Mouse (Mus musculus): Measurements from ENCODE around the gene Mex3a. TPM values are rescaled to one million over a fixed set of nuclear protein-coding genes. Genes with fewer than 3 reads are reported as not detected.
A peak's percentile ranks its signal among the peaks of the same experiment; 100 is the strongest.

Gene Mex3a
- polyA plus RNA-seq, 1 experiment from 2014 or later, result 19.2 TPM

- peak; percentile 92 for ATAC-seq (ENCODE audit: low FRiP score)
- peak within 1 kb of the TSS; percentile 75 for H3K4me3 ChIP-seq (replicated peaks)
- H3K36me3 ChIP-seq, result peaks cover 23% of the 10 kb centered on the region
- H3K27ac ChIP-seq (replicated peaks), result peak within 1 kb of the TSS; percentile 95
- peak within 1 kb of the TSS; percentile 90 for H3K9ac ChIP-seq (replicated peaks)
- under 1% methylated on average over 48 of the region's 48 CpGs for WGBS
- no peaks in the 10 kb centered on the region for H3K9me3 ChIP-seq (replicated peaks)
- H3K4me1 ChIP-seq, result peaks cover 40% of the 10 kb centered on the region
- no peaks in the 10 kb centered on the region for H3K27me3 ChIP-seq (replicated peaks)
- H3K4me2 ChIP-seq, result peak within 1 kb of the TSS; percentile 73
These were observed 20.7 kb downstream of the Mex3a start, which contains the start of gene Lamtor2 for GRCm38 (mm10) chr3:88552676-88553524. Lamtor2 (minus strand) TSS chr3:88553074.

DNA sequence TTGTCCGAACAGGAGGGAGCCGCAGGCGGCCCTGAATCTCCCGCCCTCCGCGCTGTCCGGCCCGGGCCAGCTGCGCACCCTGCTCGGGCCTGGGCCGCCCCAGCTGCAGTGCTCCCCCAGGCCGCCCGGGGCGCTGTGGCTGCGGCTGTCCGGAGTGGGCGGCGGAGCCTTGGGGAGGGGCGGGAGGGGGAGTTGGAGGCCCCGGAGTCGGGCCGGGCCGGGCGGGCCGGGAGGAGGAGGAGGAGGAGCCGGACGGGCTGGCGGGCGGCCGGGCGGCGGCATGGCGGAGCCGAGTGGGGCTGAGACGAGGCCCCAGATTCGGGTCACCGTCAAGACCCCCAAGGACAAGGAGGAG lies 21.3 kb downstream of the Mex3a start, which contains the start of gene Ubqln4:
TSS of gene Ubqln4 (plus strand) at position 234 of the 355 bp plus-strand sequence.
- ATAC-seq (ENCODE audit: low FRiP score), result peak; percentile 88
- H3K27me3 ChIP-seq (replicated peaks), result no peaks in the 10 kb centered on the region
- no peaks in the 10 kb centered on the region for H3K9me3 ChIP-seq (replicated peaks)
- under 1% methylated on average over 33 of the region's 37 CpGs for WGBS
- H3K4me3 ChIP-seq (replicated peaks), result peak within 1 kb of the TSS; percentile 75
- peaks cover 29% of the 10 kb centered on the region for H3K36me3 ChIP-seq
- peak within 1 kb of the TSS; percentile 90 for H3K9ac ChIP-seq (replicated peaks)
- H3K4me2 ChIP-seq, result peak within 1 kb of the TSS; percentile 73
- peaks cover 43% of the 10 kb centered on the region for H3K4me1 ChIP-seq
- peak within 1 kb of the TSS; percentile 95 for H3K27ac ChIP-seq (replicated peaks)

DNA sequence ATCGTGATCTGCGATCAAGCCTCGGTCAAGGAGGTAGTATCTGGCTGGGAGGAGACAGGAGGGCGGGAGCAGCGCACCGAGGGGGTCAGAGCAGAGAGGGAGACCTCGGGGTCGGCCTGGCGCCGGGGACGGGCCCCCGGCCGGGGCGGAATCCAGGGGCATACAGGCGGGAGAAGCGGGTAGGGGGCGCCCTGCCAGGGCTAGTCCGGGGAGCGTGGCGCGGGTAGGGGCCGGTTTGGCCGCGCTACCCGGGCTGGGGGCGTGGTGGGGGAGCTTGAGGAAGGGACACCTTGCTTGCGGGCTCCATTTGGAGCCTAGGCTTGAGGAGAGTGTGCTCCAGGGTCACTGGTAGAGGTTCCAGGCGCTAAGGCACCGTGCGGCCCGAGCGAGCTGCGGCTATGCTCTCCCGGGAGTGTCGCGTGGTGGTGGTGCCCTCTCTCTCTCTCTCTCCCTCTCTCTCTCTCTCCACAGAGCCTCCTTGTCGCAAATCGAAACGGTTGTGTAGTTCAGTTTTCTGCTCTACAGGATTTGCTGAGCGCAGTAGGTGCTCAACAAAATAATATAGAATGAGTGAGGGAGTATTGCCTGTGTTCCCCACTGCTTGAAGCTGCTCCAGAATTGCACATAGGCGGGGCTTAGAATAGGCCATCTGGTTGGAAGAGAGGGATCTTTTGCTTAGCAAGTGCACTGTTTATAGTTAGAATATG lies 21.8 kb downstream of the Mex3a start:
- Histone ChIP-seq H3K27ac (replicated peaks) (peak overlapping the region; percentile 95), H3K9me3 (replicated peaks) (no peaks in the 10 kb centered on the region), H3K36me3 (peaks cover 34% of the 10 kb centered on the region), H3K4me2 (peak overlapping the region; percentile 73), H3K9ac (replicated peaks) (peak overlapping the region; percentile 90), H3K27me3 (replicated peaks) (no peaks in the 10 kb centered on the region), H3K4me1 (peaks cover 43% of the 10 kb centered on the region), H3K4me3 (replicated peaks) (peak overlapping the region; percentile 75)
- WGBS, result under 1% methylated on average over 33 of the region's 41 CpGs
- peak; percentile 37 for ATAC-seq (ENCODE audit: low FRiP score)

DNA sequence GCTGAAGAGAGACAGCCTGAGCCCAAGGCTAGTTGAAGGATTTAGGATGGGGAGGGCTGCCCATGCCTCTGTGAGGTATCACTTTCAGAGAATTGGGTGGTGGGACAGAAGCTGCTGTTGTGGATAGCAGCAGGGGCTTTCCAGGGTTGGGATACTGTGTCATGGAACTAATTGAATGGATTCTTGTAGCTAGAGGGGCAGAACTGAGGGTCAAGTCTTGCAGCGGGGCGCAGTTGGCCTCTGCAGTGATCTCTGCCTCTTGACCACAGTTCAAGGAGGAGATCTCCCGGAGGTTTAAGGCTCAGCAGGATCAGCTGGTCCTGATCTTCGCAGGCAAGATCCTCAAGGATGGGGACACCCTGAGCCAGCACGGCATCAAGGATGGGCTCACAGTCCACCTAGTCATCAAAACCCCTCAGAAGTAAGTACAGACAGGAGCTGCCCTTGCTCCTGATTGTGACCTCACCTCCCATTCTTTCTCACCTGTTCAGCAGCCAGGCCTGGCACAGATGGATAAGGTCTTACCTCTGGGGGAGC lies 22.9 kb downstream of the Mex3a start:
- Histone ChIP-seq H3K4me3 (replicated peaks) (peak overlapping the region; percentile 75; the same call in 1 of the 2 replicates), H3K9ac (replicated peaks) (peak overlapping the region; percentile 29), H3K4me1 (peaks cover 42% of the 10 kb centered on the region), H3K27me3 (replicated peaks) (no peaks in the 10 kb centered on the region), H3K4me2 (peak overlapping the region; percentile 73), H3K9me3 (replicated peaks) (no peaks in the 10 kb centered on the region), H3K36me3 (peaks cover 45% of the 10 kb centered on the region), H3K27ac (replicated peaks) (no peak overlapping the region)
- ATAC-seq (ENCODE audit: low FRiP score), result no peak
- 91% methylated on average over 5 of the region's 5 CpGs for WGBS

DNA sequence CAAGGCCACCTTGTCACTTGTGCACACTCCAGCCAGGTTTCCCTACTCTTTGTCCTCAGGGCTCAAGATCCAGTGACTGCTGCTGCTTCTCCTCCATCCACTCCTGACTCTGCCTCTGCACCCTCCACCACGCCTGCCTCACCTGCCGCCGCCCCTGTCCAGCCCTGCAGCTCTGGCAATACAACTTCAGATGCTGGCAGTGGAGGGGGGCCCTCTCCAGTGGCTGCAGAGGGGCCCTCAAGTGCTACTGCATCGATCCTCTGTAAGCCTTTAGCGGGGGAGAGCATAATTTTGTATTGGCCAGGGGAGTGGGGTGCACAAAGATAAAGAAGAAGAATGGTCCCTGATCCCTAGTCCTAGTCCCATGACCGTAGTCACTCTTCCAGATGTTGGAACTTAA lies 23.5 kb downstream of the Mex3a start:
- Histone ChIP-seq H3K27me3 (replicated peaks) (no peaks in the 10 kb centered on the region), H3K4me3 (replicated peaks) (no peak overlapping the region), H3K9me3 (replicated peaks) (no peaks in the 10 kb centered on the region), H3K27ac (replicated peaks) (no peak overlapping the region), H3K4me2 (0 out of 2 replicates have a peak overlapping the region, but pooled peaks have one; percentile 5), H3K9ac (replicated peaks) (peak overlapping the region; percentile 29; the same call in 1 of the 2 replicates), H3K4me1 (peaks cover 36% of the 10 kb centered on the region), H3K36me3 (peaks cover 51% of the 10 kb centered on the region)
- ATAC-seq (ENCODE audit: low FRiP score), result no peak
- WGBS, result 96% methylated on average over 6 of the region's 6 CpGs

DNA sequence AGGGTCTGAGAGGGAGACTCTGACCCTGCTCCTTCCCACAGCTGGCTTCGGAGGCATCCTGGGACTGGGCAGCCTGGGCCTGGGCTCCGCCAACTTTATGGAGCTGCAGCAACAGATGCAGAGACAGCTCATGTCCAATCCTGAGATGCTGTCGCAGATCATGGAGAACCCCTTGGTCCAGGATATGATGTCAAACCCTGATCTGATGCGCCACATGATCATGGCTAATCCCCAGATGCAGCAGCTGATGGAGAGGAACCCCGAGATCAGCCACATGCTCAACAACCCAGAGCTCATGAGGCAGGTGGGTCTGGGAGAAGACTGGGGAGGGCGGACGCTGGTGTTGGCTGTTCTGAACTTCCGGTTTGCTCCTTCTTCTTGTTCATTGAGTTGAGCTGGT lies 24.4 kb downstream of the Mex3a start:
- Histone ChIP-seq H3K27ac (replicated peaks) (no peak overlapping the region), H3K4me3 (replicated peaks) (no peak overlapping the region), H3K9me3 (replicated peaks) (no peaks in the 10 kb centered on the region), H3K9ac (replicated peaks) (no peak overlapping the region), H3K27me3 (replicated peaks) (no peaks in the 10 kb centered on the region), H3K4me2 (no peak overlapping the region), H3K4me1 (peaks cover 27% of the 10 kb centered on the region), H3K36me3 (peaks cover 60% of the 10 kb centered on the region)
- WGBS, result 96% methylated on average over 8 of the region's 8 CpGs
- no peak for ATAC-seq (ENCODE audit: low FRiP score)

DNA sequence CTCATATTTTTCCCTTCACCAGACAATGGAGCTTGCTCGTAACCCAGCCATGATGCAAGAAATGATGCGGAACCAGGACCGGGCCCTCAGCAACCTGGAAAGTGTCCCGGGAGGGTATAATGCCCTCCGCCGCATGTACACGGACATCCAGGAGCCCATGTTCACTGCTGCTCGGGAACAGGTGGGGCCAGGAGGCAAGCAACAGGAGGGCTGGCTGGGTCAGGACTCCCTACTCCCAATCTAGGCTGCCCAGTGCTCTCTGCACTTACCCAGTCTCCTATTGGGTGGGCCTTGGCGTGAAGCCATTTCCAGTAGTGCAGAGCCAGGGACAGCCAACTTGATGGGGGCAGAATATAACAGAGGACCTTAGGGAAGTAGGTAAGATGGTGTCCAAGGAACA lies 27.4 kb downstream of the Mex3a start:
- H3K9me3 ChIP-seq (replicated peaks), result no peaks in the 10 kb centered on the region
- H3K27ac ChIP-seq (replicated peaks), result no peak overlapping the region
- 94% methylated on average over 9 of the region's 9 CpGs for WGBS
- H3K4me1 ChIP-seq, result peaks cover 16% of the 10 kb centered on the region
- H3K9ac ChIP-seq (replicated peaks), result no peak overlapping the region
- H3K27me3 ChIP-seq (replicated peaks), result no peaks in the 10 kb centered on the region
- H3K4me2 ChIP-seq, result no peak overlapping the region
- ATAC-seq (ENCODE audit: low FRiP score), result no peak
- H3K4me3 ChIP-seq (replicated peaks), result no peak overlapping the region
- peaks cover 88% of the 10 kb centered on the region for H3K36me3 ChIP-seq

GRCm38 (mm10) chr3:88561989-88562388 lies 29.8 kb downstream of the Mex3a start:
- no peak overlapping the region for H3K9ac ChIP-seq (replicated peaks)
- H3K27ac ChIP-seq (replicated peaks), result no peak overlapping the region
- 62% methylated on average over 4 of the region's 4 CpGs for WGBS
- no peaks in the 10 kb centered on the region for H3K27me3 ChIP-seq (replicated peaks)
- H3K4me3 ChIP-seq (replicated peaks), result no peak overlapping the region
- no peak for ATAC-seq (ENCODE audit: low FRiP score)
- 0 out of 2 replicates have a peak, but pooled peaks cover 3% of the 10 kb centered on the region for H3K4me1 ChIP-seq
- peaks cover 95% of the 10 kb centered on the region for H3K36me3 ChIP-seq
- no peaks in the 10 kb centered on the region for H3K9me3 ChIP-seq (replicated peaks)
- H3K4me2 ChIP-seq, result no peak overlapping the region

DNA sequence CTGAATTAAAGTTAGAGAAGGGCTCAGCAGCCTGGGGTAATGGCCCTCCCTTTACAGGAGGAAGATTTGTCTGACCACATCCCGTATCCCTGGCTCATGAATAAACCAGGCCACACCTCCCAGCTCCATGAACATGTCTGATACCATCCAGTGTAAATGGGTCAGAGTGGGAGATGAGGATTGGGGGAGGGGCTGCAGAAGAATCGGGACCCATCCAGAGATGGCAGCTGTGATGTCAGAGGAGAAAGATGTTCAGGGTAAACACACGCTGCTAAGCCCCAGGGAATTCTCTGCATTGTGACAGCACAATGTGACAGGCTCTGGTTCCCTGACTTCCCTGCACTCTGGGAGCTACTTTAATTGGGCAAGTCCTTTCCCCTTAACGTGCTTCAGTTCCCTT lies 31.2 kb downstream of the Mex3a start:
- no peaks in the 10 kb centered on the region for H3K4me1 ChIP-seq
- H3K9ac ChIP-seq (replicated peaks), result no peak overlapping the region
- H3K9me3 ChIP-seq (replicated peaks), result no peaks in the 10 kb centered on the region
- H3K4me2 ChIP-seq, result no peak overlapping the region
- H3K27ac ChIP-seq (replicated peaks), result peak overlapping the region; percentile 28; the same call in 1 of the 2 replicates
- H3K4me3 ChIP-seq (replicated peaks), result no peak overlapping the region
- H3K36me3 ChIP-seq, result peaks cover 95% of the 10 kb centered on the region
- ATAC-seq (ENCODE audit: low FRiP score), result no peak
- H3K27me3 ChIP-seq (replicated peaks), result no peaks in the 10 kb centered on the region
- WGBS, result 56% methylated on average over 4 of the region's 4 CpGs

DNA sequence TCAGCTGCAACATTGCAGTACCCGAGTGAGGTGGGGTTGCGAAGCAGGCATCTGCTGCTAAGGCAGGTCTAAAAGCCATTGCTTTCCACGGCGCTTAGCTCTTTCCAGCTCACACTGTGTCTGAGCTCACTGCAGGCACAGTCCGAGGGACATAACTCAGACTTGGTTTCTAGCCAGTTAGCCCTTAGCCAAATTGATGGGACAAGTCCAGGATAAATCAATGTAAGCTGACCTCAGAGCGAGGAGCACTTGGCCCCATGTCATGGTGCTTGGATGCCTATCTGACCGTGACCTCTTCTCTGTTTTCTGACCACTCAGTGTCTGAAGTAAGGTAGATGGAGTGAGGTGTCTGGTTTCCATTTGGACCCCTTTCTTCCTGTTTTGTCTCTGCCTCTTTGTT lies 31.8 kb downstream of the Mex3a start:
- no peaks in the 10 kb centered on the region for H3K27me3 ChIP-seq (replicated peaks)
- no peaks in the 10 kb centered on the region for H3K4me1 ChIP-seq
- no peak overlapping the region for H3K4me3 ChIP-seq (replicated peaks)
- no peak for ATAC-seq (ENCODE audit: low FRiP score)
- WGBS, result 82% methylated on average over 7 of the region's 7 CpGs
- H3K36me3 ChIP-seq, result peaks cover 95% of the 10 kb centered on the region
- H3K27ac ChIP-seq (replicated peaks), result no peak overlapping the region
- H3K9ac ChIP-seq (replicated peaks), result no peak overlapping the region
- H3K9me3 ChIP-seq (replicated peaks), result no peaks in the 10 kb centered on the region
- no peak overlapping the region for H3K4me2 ChIP-seq

GRCm38 (mm10) chr3:88566116-88566515 lies 33.9 kb downstream of the Mex3a start:
- H3K36me3 ChIP-seq, result peaks cover 89% of the 10 kb centered on the region
- no peaks in the 10 kb centered on the region for H3K9me3 ChIP-seq (replicated peaks)
- ATAC-seq (ENCODE audit: low FRiP score), result no peak
- WGBS, result 92% methylated on average over 3 of the region's 3 CpGs
- no peak overlapping the region for H3K9ac ChIP-seq (replicated peaks)
- H3K4me1 ChIP-seq, result no peaks in the 10 kb centered on the region
- H3K27me3 ChIP-seq (replicated peaks), result no peaks in the 10 kb centered on the region
- H3K4me2 ChIP-seq, result no peak overlapping the region
- no peak overlapping the region for H3K27ac ChIP-seq (replicated peaks)
- no peak overlapping the region for H3K4me3 ChIP-seq (replicated peaks)
